Mouse (Mus musculus) heart, embryonic 12.5 days (tissue): ENCODE measurements around the gene Cyp4x1. TPM values are rescaled to one million over a fixed set of nuclear protein-coding genes. Genes with fewer than 3 reads are reported as not detected.
A peak's percentile ranks its signal among the peaks of the same experiment; 100 is the strongest.

Source experiments
- ATAC-seq: fragments of 200-750 bp; cut with Nextera tagmentation; 2 replicates; pipeline ENCODE4 v1.8.0; 2017; ENCODE audit warnings: moderate TSS enrichment, moderate library complexity; ENCODE audit not compliant: insufficient number of reproducible peaks, low FRiP score
- H3K27ac ChIP-seq: fragments of 300-500 bp; sonication (generic); 2 replicates; pipeline ENCODE4 v1.5.1; 2016; ENCODE audit warnings: mild to moderate bottlenecking, moderate library complexity; ENCODE audit not compliant: poor library complexity, severe bottlenecking
- H3K27me3 ChIP-seq: fragments of 300-500 bp; sonication (generic); replicated peaks from 2 replicates; pipeline ENCODE4 v1.6.1; 2016; ENCODE audit warnings: mild to moderate bottlenecking, moderate library complexity
- H3K36me3 ChIP-seq: fragments of 300-500 bp; sonication (generic); 2 replicates; pipeline ENCODE4 v1.6.1; 2016; ENCODE audit warnings: mild to moderate bottlenecking, moderate library complexity
- H3K4me1 ChIP-seq: fragments of 300-500 bp; sonication (generic); replicated peaks from 2 replicates; pipeline ENCODE4 v1.6.1; 2016; ENCODE audit warnings: mild to moderate bottlenecking
- H3K4me2 ChIP-seq: fragments of 300-500 bp; sonication (generic); 2 replicates; pipeline ENCODE4 v1.6.1; 2016; ENCODE audit warnings: mild to moderate bottlenecking, moderate library complexity
- H3K4me3 ChIP-seq: fragments of 300-500 bp; sonication (generic); 2 replicates; pipeline ENCODE4 v1.5.1; 2016; ENCODE audit warnings: mild to moderate bottlenecking
- H3K9ac ChIP-seq: fragments of 300-500 bp; sonication (generic); 2 replicates; pipeline ENCODE4 v1.6.1; 2016; ENCODE audit warnings: mild to moderate bottlenecking, moderate library complexity
- H3K9me3 ChIP-seq: fragments of 300-500 bp; sonication (generic); replicated peaks from 2 replicates; pipeline ENCODE4 v1.6.1; 2016; ENCODE audit warnings: mild to moderate bottlenecking, moderate library complexity
- WGBS: fragments of 180-500 bp; shearing (Covaris S2); methylation state at CpG from one replicate; pipeline ENCODE4 v1.1.7; 2016; 5-methylcytosine and 5-hydroxymethylcytosine counted together
- polyA plus RNA-seq: library from polyadenylated mRNA; unstranded; fragments of >200 nt; fragmentation: Nextera tagmentation; extraction: Ambion mirVana; gene quantifications from 2 replicates; pipeline ENCODE4 v1.2.1, GENCODE M21; 2016

Gene Cyp4x1
- polyA plus RNA-seq, 1 experiment from 2014 or later: 0.10 TPM

DNA sequence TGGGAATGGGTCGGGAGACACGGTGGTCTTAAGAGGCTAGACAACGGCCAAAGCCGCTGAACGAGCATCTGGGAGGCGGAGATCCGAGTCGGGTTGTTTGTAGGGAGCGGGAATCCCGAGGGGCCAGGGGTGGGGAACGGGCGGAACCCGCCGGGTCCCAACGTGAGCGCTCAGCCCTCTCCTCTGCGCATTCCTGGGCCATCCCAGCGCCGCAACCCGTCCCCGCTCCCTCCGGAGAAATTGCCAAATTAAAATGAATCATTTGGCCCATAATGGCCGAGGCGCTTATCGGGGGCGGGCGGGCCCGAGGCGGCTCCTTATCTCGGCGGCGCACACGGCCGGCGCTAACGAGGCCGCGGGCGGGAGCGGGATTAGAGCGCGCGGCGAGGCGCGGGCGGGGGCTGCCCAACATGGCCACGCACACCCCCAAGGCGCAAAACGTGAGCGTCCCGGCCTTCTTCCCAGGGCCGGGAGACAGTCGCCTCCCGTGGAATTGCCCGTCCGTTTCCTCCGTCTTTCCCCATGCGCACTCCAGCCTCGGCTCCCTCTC lies 77.6 kb downstream of the Cyp4x1 start, which contains the start of gene Tal1:
Tal1 (plus strand) TSS at position 56 of the 550 bp plus-strand sequence.
- H3K36me3 ChIP-seq: no peaks in the 10 kb centered on the region
- peak within 1 kb of the TSS; percentile 57 for H3K4me3 ChIP-seq
- no peaks in the 10 kb centered on the region for H3K9me3 ChIP-seq
- peaks cover 14% of the 10 kb centered on the region for H3K4me1 ChIP-seq
- peak within 1 kb of the TSS; percentile 74 for H3K9ac ChIP-seq
- under 1% methylated on average over 60 of the region's 60 CpGs for WGBS
- H3K27ac ChIP-seq: peak within 1 kb of the TSS; percentile 89
- H3K4me2 ChIP-seq: peak within 1 kb of the TSS; percentile 74
- peaks cover 67% of the 10 kb centered on the region for H3K27me3 ChIP-seq
- peak; percentile 80 for ATAC-seq

Other genes with a start within 250 kb of the Cyp4x1 start
- gene Foxd2, start 225.4 kb downstream of the Cyp4x1 start, polyA plus RNA-seq: 0.09 TPM in 1 of 2 replicates, not detected in the other
- gene Foxe3, start 208.3 kb downstream of the Cyp4x1 start, polyA plus RNA-seq: not detected in 2 replicates
- gene Cmpk1, start 147.0 kb downstream of the Cyp4x1 start, polyA plus RNA-seq: 66.3 and 70.7 TPM in 2 replicates
- gene Stil, start 134.1 kb downstream of the Cyp4x1 start, polyA plus RNA-seq: 13.5 and 13.7 TPM in 2 replicates
- 6.9 and 8.3 TPM in 2 replicates for gene Tal1, start 77.9 kb downstream of the Cyp4x1 start, polyA plus RNA-seq
- 38.8 and 39.2 TPM in 2 replicates for gene Pdzk1ip1, start 45.6 kb downstream of the Cyp4x1 start, polyA plus RNA-seq
- gene Cyp4a29, start 107.8 kb upstream of the Cyp4x1 start, polyA plus RNA-seq: not detected in 2 replicates
- not detected in 2 replicates for gene Cyp4a12a, start 164.8 kb upstream of the Cyp4x1 start, polyA plus RNA-seq